Mouse (Mus musculus) kidney, adult 2 months (tissue): ENCODE measurements at regions not wholly inside any gene's neighbourhood (a gene's known extent, or its start where the extent isn't known, plus 50 kb on each side); places are given as distances from the start of the nearest gene placed in this dataset.

Experiments
- CTCF ChIP-seq: fragments of 200-500 bp; conservative IDR thresholded peaks from 2 replicates; pipeline ENCODE4 v1.5.1; 2011; ENCODE audit warnings: low read depth, mild to moderate bottlenecking, control low read depth, low read length, moderate library complexity, mixed read lengths; ENCODE audit not compliant: insufficient read depth, insufficient read length
- POLR2A ChIP-seq: fragments of 200-500 bp; IDR thresholded peaks from one replicate; pipeline ENCODE4 v1.6.1; 2011; ENCODE audit warnings: low read depth, low read length, control low read depth

DNA sequence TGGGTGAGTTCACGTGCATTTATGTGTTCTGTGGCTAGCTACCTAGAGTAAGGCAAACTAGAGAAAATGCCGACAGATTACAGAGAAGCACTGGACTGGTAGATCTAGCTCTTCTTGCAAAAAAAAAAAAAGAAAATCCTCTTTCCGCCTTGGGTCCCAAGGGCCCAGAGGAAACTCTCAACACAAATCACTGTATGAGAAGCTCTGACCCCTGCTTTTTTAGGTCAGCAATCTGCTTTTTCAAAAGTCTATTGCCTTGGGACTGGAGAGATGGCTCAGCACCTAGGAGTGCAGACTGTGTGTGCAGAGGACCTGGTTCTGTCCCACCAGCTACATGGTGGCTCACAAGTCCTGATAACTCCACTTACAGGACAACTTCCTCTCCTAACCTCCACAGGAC lies 60.5 kb upstream of the Basp1 start:
- no peak for TF ChIP-seq POLR2A
- TF ChIP-seq CTCF: no peak
